Mouse (Mus musculus) CH12.LX (cell line): Measurements from ENCODE around the gene Zc3hc1.
A peak's percentile ranks its signal among the peaks of the same experiment; 100 is the strongest.

ENCODE experiments used
- CTCF ChIP-seq, 2 experiments: IDR thresholded peaks in 1 of 2; conservative IDR thresholded peaks in 1 of 2; 2 replicates each; pipeline ENCODE4 v1.5.1; 2011 to 2012; ENCODE audit warnings: low read depth in 2 of 2, low read length in 2 of 2, improper control_type of control experiment in 1 of 2, inconsistent platforms in 1 of 2, mild to moderate bottlenecking in 1 of 2, moderate library complexity in 1 of 2
- E2F4 ChIP-seq: IDR thresholded peaks from 2 replicates; pipeline ENCODE4 v1.6.1; 2011; ENCODE audit warnings: low read depth, low read length, improper control_type of control experiment; ENCODE audit not compliant: insufficient replicate concordance
- EP300 ChIP-seq: IDR thresholded peaks from 2 replicates; pipeline ENCODE4 v1.6.1; 2011; ENCODE audit warnings: low read length, improper control_type of control experiment
- ZC3H11A ChIP-seq: IDR thresholded peaks from 2 replicates; pipeline ENCODE4 v1.6.1; 2012; ENCODE audit warnings: low read depth, mild to moderate bottlenecking, inconsistent platforms, low read length, improper control_type of control experiment

GRCm38 (mm10) chr6:30400716-30401115 is 9.9 kb upstream of the Zc3hc1 start:
- no peak for TF ChIP-seq CTCF (conservative IDR thresholded peaks at IDR 0.05 in 1 of 2, IDR thresholded peaks at IDR 0.05 in 1 of 2; ENCODE audit: low read depth in 2 of 2, low read length in 2 of 2)
- no peak for TF ChIP-seq E2F4
- 0 out of 2 replicates have a peak, but pooled peaks have one; percentile 28 for TF ChIP-seq EP300
- no peak for TF ChIP-seq ZC3H11A
